Mouse (Mus musculus) spleen, adult 2 months (tissue): ENCODE measurements around the gene Krt83. TPM values are rescaled to one million over a fixed set of nuclear protein-coding genes. Genes with fewer than 3 reads are reported as not detected.

Experiments
- DNase-seq, 2 experiments: peaks; one replicate each; pipeline versions ENCODE4 v3.0.0 to v3.0.0-alpha.2; 2012 to 2021; ENCODE audit warnings: low spot score in 2 of 2, low read depth in 1 of 2
- H3K27ac ChIP-seq: fragments of 200-500 bp; 2 replicates; pipeline ENCODE4 v1.5.1; 2012; ENCODE audit warnings: low read length, inconsistent platforms; ENCODE audit not compliant: insufficient read depth
- H3K27me3 ChIP-seq: fragments of 200-500 bp; 2 replicates; pipeline ENCODE4 v1.6.1; 2012; ENCODE audit warnings: mild to moderate bottlenecking, moderate library complexity, low read length, inconsistent platforms; ENCODE audit not compliant: control insufficient read depth, insufficient read depth
- H3K36me3 ChIP-seq: fragments of 200-500 bp; 2 replicates; pipeline ENCODE4 v1.6.1; 2012; ENCODE audit warnings: mild to moderate bottlenecking, low read length, inconsistent platforms; ENCODE audit not compliant: control insufficient read depth, insufficient read depth
- H3K4me1 ChIP-seq: fragments of 200-500 bp; 2 replicates; pipeline ENCODE4 v1.6.1; 2011; ENCODE audit warnings: inconsistent platforms; ENCODE audit not compliant: control insufficient read depth, insufficient read depth, insufficient read length
- H3K4me3 ChIP-seq: fragments of 200-500 bp; 2 replicates; pipeline ENCODE4 v1.5.1; 2011; ENCODE audit warnings: mild to moderate bottlenecking, inconsistent platforms; ENCODE audit not compliant: insufficient read depth, insufficient read length; ENCODE audit errors: extremely low read depth
- CTCF ChIP-seq: fragments of 200-500 bp; IDR thresholded peaks from 2 replicates; pipeline ENCODE4 v1.5.1; 2011; ENCODE audit warnings: mild to moderate bottlenecking, inconsistent platforms; ENCODE audit not compliant: insufficient read depth, insufficient read length, insufficient replicate concordance; ENCODE audit errors: extremely low read depth
- POLR2A ChIP-seq: fragments of 200-500 bp; IDR thresholded peaks from 2 replicates; pipeline ENCODE4 v1.6.1; 2011; ENCODE audit warnings: low read depth, low read length, inconsistent platforms
- WGBS: fragments of 180-500 bp; shearing (Covaris S2); methylation state at CpG from one replicate; pipeline ENCODE4 v1.1.7; 2018; 5-methylcytosine and 5-hydroxymethylcytosine counted together
- polyA plus RNA-seq: library from polyadenylated mRNA; depleted of rRNA; stranded (reverse); fragments of >200 nt; gene quantifications from 2 replicates; pipeline ENCODE4 v1.2.3, GENCODE M21; 2012

The Krt83 gene
- polyA plus RNA-seq, 1 experiment, result 0.18 TPM

GRCm38 (mm10) chr15:101455292-101455691, 36.0 kb downstream of the Krt83 start:
- H3K36me3 ChIP-seq, result no peaks in the 10 kb centered on the region
- WGBS, result 86% methylated on average over 2 of the region's 2 CpGs
- H3K27ac ChIP-seq, result no peak overlapping the region
- no peak for DNase-seq
- TF ChIP-seq POLR2A, result no peak
- no peak for TF ChIP-seq CTCF
- no peaks in the 10 kb centered on the region for H3K27me3 ChIP-seq
- H3K4me1 ChIP-seq, result no peaks in the 10 kb centered on the region
- H3K4me3 ChIP-seq, result no peak overlapping the region

- no peaks in the 10 kb centered on the region for H3K36me3 ChIP-seq
- H3K27me3 ChIP-seq, result no peaks in the 10 kb centered on the region
- no peak for DNase-seq
- no peaks in the 10 kb centered on the region for H3K4me1 ChIP-seq
- no peak for TF ChIP-seq CTCF
- no peak for TF ChIP-seq POLR2A
- no peak overlapping the region for H3K27ac ChIP-seq
- H3K4me3 ChIP-seq, result no peak overlapping the region
- WGBS, result 88% methylated on average over 8 of the region's 8 CpGs
These were observed 36.5 kb downstream of the Krt83 start for GRCm38 (mm10) chr15:101454774-101455173.

GRCm38 (mm10) chr15:101453093-101453736, 38.1 kb downstream of the Krt83 start:
- Histone ChIP-seq H3K27me3 (no peaks in the 10 kb centered on the region), H3K4me1 (no peaks in the 10 kb centered on the region), H3K27ac (no peak overlapping the region), H3K4me3 (no peak overlapping the region), H3K36me3 (no peaks in the 10 kb centered on the region)
- TF ChIP-seq CTCF (peak; percentile 44; the same call in 1 of the 2 replicates), POLR2A (no peak)
- peak in 1 of 2 experiments; percentile 41 for DNase-seq
- 12% methylated on average over 13 of the region's 13 CpGs for WGBS

DNA sequence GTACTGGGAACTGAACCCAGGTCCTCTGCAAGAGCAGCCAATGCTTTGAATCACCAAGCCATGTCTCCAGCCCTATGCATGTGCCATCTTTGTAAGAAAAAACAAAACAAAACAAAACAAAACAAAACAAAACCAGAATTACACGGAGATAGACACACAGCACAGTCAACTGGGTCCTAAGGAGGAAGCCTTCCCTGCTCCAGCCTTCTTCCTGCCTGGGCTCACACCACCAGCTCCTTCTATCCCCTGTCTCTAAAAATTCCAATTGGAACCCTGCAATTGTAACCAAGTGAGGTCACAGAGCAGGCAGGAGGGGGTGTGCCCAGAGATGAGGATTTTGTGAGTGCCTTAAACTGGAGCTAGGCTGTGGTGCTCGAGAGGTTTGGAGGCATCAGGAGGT, 43.9 kb downstream of the Krt83 start, which contains the start of gene Krt88:
TSS of gene Krt88 (plus strand) at position 301 of the 400 bp plus-strand sequence.
- TF ChIP-seq POLR2A, result no peak
- no peak for TF ChIP-seq CTCF
- no peak for DNase-seq
- no peaks in the 10 kb centered on the region for H3K27me3 ChIP-seq
- no peak within 1 kb of the TSS for H3K4me3 ChIP-seq
- no peaks in the 10 kb centered on the region for H3K4me1 ChIP-seq
- H3K36me3 ChIP-seq, result no peaks in the 10 kb centered on the region
- no peak within 1 kb of the TSS for H3K27ac ChIP-seq
- 67% methylated on average over 2 of the region's 2 CpGs for WGBS

GRCm38 (mm10) chr15:101446572-101446971, 44.7 kb downstream of the Krt83 start:
- no peaks in the 10 kb centered on the region for H3K27me3 ChIP-seq
- no peak overlapping the region for H3K27ac ChIP-seq
- no peak for DNase-seq
- 72% methylated on average over 11 of the region's 11 CpGs for WGBS
- H3K36me3 ChIP-seq, result no peaks in the 10 kb centered on the region
- no peak overlapping the region for H3K4me3 ChIP-seq
- no peaks in the 10 kb centered on the region for H3K4me1 ChIP-seq
- no peak for TF ChIP-seq POLR2A
- TF ChIP-seq CTCF, result no peak

DNA sequence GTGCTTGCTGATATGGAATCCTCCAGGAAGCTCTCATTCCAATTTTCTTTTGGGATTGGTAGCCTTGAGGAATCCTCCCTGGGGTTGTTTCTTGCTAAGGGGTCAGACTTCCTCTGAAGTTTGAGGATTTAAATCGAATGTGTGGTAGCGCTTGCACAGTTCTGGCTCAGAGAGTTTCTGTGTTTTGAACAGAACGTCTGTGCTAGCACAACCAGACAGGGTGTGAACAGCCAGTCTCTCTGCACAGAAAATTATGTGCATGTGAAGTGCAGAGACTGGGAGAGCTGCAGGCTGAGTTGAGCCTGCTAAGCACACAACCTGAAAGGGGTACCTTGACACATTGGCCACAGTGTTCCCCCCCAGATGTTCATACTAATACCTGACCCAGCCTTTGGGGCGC, 50.5 kb downstream of the Krt83 start:
- DNase-seq, result no peak
- no peak overlapping the region for H3K27ac ChIP-seq
- no peaks in the 10 kb centered on the region; the same call in 1 of the 2 replicates for H3K27me3 ChIP-seq
- H3K4me1 ChIP-seq, result no peaks in the 10 kb centered on the region
- TF ChIP-seq CTCF (no peak), POLR2A (no peak)
- H3K4me3 ChIP-seq, result no peak overlapping the region
- WGBS, result 81% methylated on average over 4 of the region's 4 CpGs
- H3K36me3 ChIP-seq, result no peaks in the 10 kb centered on the region

GRCm38 (mm10) chr15:101438555-101438954, 52.8 kb downstream of the Krt83 start, which contains the start of gene Krt87:
Gene Krt87, minus strand, starts transcription at chr15:101438804.
- no peaks in the 10 kb centered on the region for H3K36me3 ChIP-seq
- no peak within 1 kb of the TSS for H3K4me3 ChIP-seq
- DNase-seq, result no peak
- no peaks in the 10 kb centered on the region; the same call in 1 of the 2 replicates for H3K27me3 ChIP-seq
- WGBS, result 8% methylated on average over 34 of the region's 34 CpGs
- TF ChIP-seq POLR2A (no peak), CTCF (no peak)
- H3K4me1 ChIP-seq, result no peaks in the 10 kb centered on the region
- H3K27ac ChIP-seq, result no peak within 1 kb of the TSS
